8 mouse cellular contexts compared by ENCODE assay signal in genomic region chr11:78177903-78178858, GRCm38 (mm10). TPM values are rescaled to one million over a fixed set of nuclear protein-coding genes. Genes with fewer than 3 reads are reported as not detected.
DNase-seq lines count a peak whose midpoint lies in the region; ATAC-seq lines count a peak whose summit lies in the region.

No protein-coding gene starts in this region.

- H3K27me3 ChIP-seq in embryonic facial prominence, embryonic 12.5 days: no peaks in the 10 kb centered on the region
- no peaks in the 10 kb centered on the region for H3K27me3 ChIP-seq in limb, embryonic 10.5 days (ENCODE audit: low read depth, poor library complexity, severe bottlenecking)
- peaks cover 7% of the 10 kb centered on the region; the same call in 1 of the 2 replicates for H3K27me3 ChIP-seq in midbrain, embryonic 12.5 days

- ATAC-seq in embryonic facial prominence, embryonic 12.5 days (ENCODE audit: insufficient number of reproducible peaks, insufficient read depth, low FRiP score, low TSS enrichment): peak; percentile 89
- ATAC-seq in midbrain, embryonic 12.5 days (ENCODE audit: low FRiP score, low read depth): peak; percentile 80

- peaks cover 44% of the 10 kb centered on the region for H3K4me1 ChIP-seq in embryonic facial prominence, embryonic 12.5 days
- peaks cover 63% of the 10 kb centered on the region for H3K4me1 ChIP-seq in limb, embryonic 10.5 days
- peaks cover 47% of the 10 kb centered on the region for H3K4me1 ChIP-seq in midbrain, embryonic 12.5 days

- H3K27ac ChIP-seq in embryonic facial prominence, embryonic 12.5 days: peak overlapping the region; percentile 97
- peak overlapping the region; percentile 90 for H3K27ac ChIP-seq in limb, embryonic 10.5 days
- peak overlapping the region; percentile 90 for H3K27ac ChIP-seq in midbrain, embryonic 12.5 days (replicated peaks)

- DNase-seq in 3134 (ENCODE audit: extremely low read depth, insufficient read length, low spot score): peak; percentile 90
- DNase-seq in adrenal gland, postnatal 25 days: peak; percentile 93
- peak; percentile 97 for DNase-seq in heart, adult 18-20 months
- peak; percentile 99 for DNase-seq in kidney, adult 18-20 months
- peak; percentile 96 for DNase-seq in limb, embryonic 10.5 days (ENCODE audit: low spot score)
- DNase-seq in skeletal muscle tissue, adult 2 months (ENCODE audit: low read depth, low spot score): peak; percentile 92

- WGBS in embryonic facial prominence, embryonic 12.5 days: under 1% methylated on average over 68 of the region's 84 CpGs
- WGBS in limb, embryonic 10.5 days: under 1% methylated on average over 70 of the region's 84 CpGs
- WGBS in midbrain, embryonic 12.5 days: under 1% methylated on average over 78 of the region's 84 CpGs

- peak overlapping the region; percentile 88 for H3K4me2 ChIP-seq in embryonic facial prominence, embryonic 12.5 days (replicated peaks)
- H3K4me2 ChIP-seq in midbrain, embryonic 12.5 days (replicated peaks): peak overlapping the region; percentile 83

- H3K9me3 ChIP-seq in embryonic facial prominence, embryonic 12.5 days: no peaks in the 10 kb centered on the region
- no peaks in the 10 kb centered on the region for H3K9me3 ChIP-seq in limb, embryonic 10.5 days (replicated peaks)
- H3K9me3 ChIP-seq in midbrain, embryonic 12.5 days: no peaks in the 10 kb centered on the region

- H3K9ac ChIP-seq in embryonic facial prominence, embryonic 12.5 days: peak overlapping the region; percentile 70
- H3K9ac ChIP-seq in midbrain, embryonic 12.5 days (replicated peaks): peak overlapping the region; percentile 68

- H3K4me3 ChIP-seq in embryonic facial prominence, embryonic 12.5 days: peak overlapping the region; percentile 49
- H3K4me3 ChIP-seq in limb, embryonic 10.5 days: peak overlapping the region; percentile 61
- H3K4me3 ChIP-seq in midbrain, embryonic 12.5 days: peak overlapping the region; percentile 68

- peaks cover 26% of the 10 kb centered on the region for H3K36me3 ChIP-seq in embryonic facial prominence, embryonic 12.5 days
- H3K36me3 ChIP-seq in limb, embryonic 10.5 days: peaks cover 39% of the 10 kb centered on the region
- peaks cover 30% of the 10 kb centered on the region for H3K36me3 ChIP-seq in midbrain, embryonic 12.5 days

RNA-seq across cellular contexts. Expression of gene Tlcd1, which starts 1.7 kb away (rescaled TPM):
- total RNA-seq in adrenal gland, postnatal 25 days (2021): 73.0 and 107 TPM in 2 replicates
- polyA plus RNA-seq in embryonic facial prominence, embryonic 12.5 days (2016; fragmentation: Nextera tagmentation; extraction: Ambion mirVana): 13.5 and 14.2 TPM in 2 replicates
- total RNA-seq in heart, adult 18-20 months (2021): 10 to 100 TPM in 1 of 2 experiments, 1 to 10 TPM in 1; 3.2 to 10.6 TPM
- 10.0 and 13.1 TPM in 2 replicates for polyA plus RNA-seq in limb, embryonic 10.5 days (2016; fragmentation: Nextera tagmentation; extraction: Ambion mirVana)
- 6.0 and 8.0 TPM in 2 replicates for polyA plus RNA-seq in midbrain, embryonic 12.5 days (2016; fragmentation: Nextera tagmentation; extraction: Ambion mirVana)

RNA-seq across cellular contexts. Expression of gene Nek8, which starts 1.7 kb away (rescaled TPM):
- total RNA-seq in adrenal gland, postnatal 25 days (2021): 15.7 and 17.6 TPM in 2 replicates
- 17.5 and 18.9 TPM in 2 replicates for polyA plus RNA-seq in embryonic facial prominence, embryonic 12.5 days (2016; fragmentation: Nextera tagmentation; extraction: Ambion mirVana)
- total RNA-seq in heart, adult 18-20 months (2021): 1 to 10 TPM; 1.7 to 2.6 TPM
- polyA plus RNA-seq in limb, embryonic 10.5 days (2016; fragmentation: Nextera tagmentation; extraction: Ambion mirVana): 17.3 and 19.9 TPM in 2 replicates
- polyA plus RNA-seq in midbrain, embryonic 12.5 days (2016; fragmentation: Nextera tagmentation; extraction: Ambion mirVana): 8.2 and 9.4 TPM in 2 replicates

RNA-seq across cellular contexts. Expression of gene Rpl23a, which starts 5.2 kb away (rescaled TPM):
- 1,910 and 2,113 TPM in 2 replicates for total RNA-seq in adrenal gland, postnatal 25 days (2021)
- 1,221 and 1,230 TPM in 2 replicates for polyA plus RNA-seq in embryonic facial prominence, embryonic 12.5 days (2016; fragmentation: Nextera tagmentation; extraction: Ambion mirVana)
- 100 to 1,000 TPM; 866 to 935 TPM for total RNA-seq in heart, adult 18-20 months (2021)
- 1,157 and 1,293 TPM in 2 replicates for polyA plus RNA-seq in limb, embryonic 10.5 days (2016; fragmentation: Nextera tagmentation; extraction: Ambion mirVana)
- polyA plus RNA-seq in midbrain, embryonic 12.5 days (2016; fragmentation: Nextera tagmentation; extraction: Ambion mirVana): 905 and 958 TPM in 2 replicates

RNA-seq across cellular contexts. Expression of gene Rab34, which starts 10.0 kb away (rescaled TPM):
- total RNA-seq in adrenal gland, postnatal 25 days (2021): 90.8 and 97.4 TPM in 2 replicates
- 164 and 181 TPM in 2 replicates for polyA plus RNA-seq in embryonic facial prominence, embryonic 12.5 days (2016; fragmentation: Nextera tagmentation; extraction: Ambion mirVana)
- total RNA-seq in heart, adult 18-20 months (2021): 10 to 100 TPM in 1 of 2 experiments, 1 to 10 TPM in 1; 6.4 to 11.4 TPM
- polyA plus RNA-seq in limb, embryonic 10.5 days (2016; fragmentation: Nextera tagmentation; extraction: Ambion mirVana): 139 and 141 TPM in 2 replicates
- 54.9 and 68.1 TPM in 2 replicates for polyA plus RNA-seq in midbrain, embryonic 12.5 days (2016; fragmentation: Nextera tagmentation; extraction: Ambion mirVana)

RNA-seq across cellular contexts. Expression of gene Traf4, which starts 12.8 kb away (rescaled TPM):
- total RNA-seq in adrenal gland, postnatal 25 days (2021): 35.6 and 42.3 TPM in 2 replicates
- polyA plus RNA-seq in embryonic facial prominence, embryonic 12.5 days (2016; fragmentation: Nextera tagmentation; extraction: Ambion mirVana): 119 and 122 TPM in 2 replicates
- 1 to 10 TPM; 3.2 to 4.6 TPM for total RNA-seq in heart, adult 18-20 months (2021)
- polyA plus RNA-seq in limb, embryonic 10.5 days (2016; fragmentation: Nextera tagmentation; extraction: Ambion mirVana): 178 and 181 TPM in 2 replicates
- 126 and 138 TPM in 2 replicates for polyA plus RNA-seq in midbrain, embryonic 12.5 days (2016; fragmentation: Nextera tagmentation; extraction: Ambion mirVana)

Comparison
In these comparisons a context has a peak if more than half of its experiments do, and no peak if none do; other contexts are left out.
1. Peak in every context shown above with its lines: DNase-seq, ATAC-seq, H3K4me3 ChIP-seq and H3K27ac ChIP-seq.